Mouse (Mus musculus) left cerebral cortex, adult 11 months (tissue): ENCODE measurements around the gene A830031A19Rik.
A peak's percentile ranks its signal among the peaks of the same experiment; 100 is the strongest.

Experiments used
- DNase-seq: peaks from one replicate; pipeline ENCODE4 v3.0.0; 2022; ENCODE audit warnings: low spot score

A830031A19Rik gene

DNA sequence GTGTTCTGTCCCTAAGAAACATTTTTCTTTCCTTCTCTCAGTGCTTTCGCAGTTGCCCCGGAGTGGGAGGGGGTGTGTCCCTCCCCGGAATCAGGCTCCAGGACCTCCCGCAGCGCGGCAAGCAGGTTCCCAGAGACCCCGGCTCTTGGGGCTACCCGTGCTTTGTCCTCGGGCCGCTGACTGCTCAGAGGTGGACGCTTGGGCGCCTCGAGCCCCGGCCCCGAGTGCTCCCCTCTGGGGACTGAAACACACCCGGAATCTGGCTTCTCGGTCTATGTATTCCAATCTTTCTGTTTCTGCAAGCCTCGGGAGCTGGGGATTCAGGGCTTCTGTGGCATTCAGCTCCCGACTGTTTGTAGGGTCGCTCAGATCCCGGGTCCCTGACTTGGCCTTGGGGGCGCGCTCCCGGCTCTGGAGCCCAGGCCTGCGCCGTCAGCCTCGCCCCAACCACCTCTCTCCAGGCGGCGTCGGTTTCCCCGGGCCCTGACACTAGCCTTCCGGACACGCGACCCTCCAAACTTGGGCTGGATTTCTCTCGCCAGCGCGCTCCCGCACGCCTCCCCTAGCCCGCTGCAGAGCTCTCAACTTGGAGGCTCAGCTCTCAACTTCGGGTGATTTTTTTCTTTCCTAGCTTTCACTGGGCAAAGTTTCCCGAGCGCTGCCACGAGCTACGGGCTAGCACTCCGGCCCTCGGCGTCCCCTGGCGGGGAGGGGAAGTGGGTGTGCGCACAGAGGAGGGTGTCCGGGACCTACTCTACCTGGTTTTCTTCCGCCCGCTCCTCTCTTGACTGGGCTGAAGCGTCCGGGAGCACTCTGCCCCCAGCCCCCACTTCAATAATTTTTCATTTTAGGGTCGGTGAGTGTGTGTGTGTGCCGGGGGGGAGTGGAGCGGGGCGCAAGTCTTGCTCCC lies 2.2 kb upstream of the A830031A19Rik start:
- DNase-seq = no peak

DNA sequence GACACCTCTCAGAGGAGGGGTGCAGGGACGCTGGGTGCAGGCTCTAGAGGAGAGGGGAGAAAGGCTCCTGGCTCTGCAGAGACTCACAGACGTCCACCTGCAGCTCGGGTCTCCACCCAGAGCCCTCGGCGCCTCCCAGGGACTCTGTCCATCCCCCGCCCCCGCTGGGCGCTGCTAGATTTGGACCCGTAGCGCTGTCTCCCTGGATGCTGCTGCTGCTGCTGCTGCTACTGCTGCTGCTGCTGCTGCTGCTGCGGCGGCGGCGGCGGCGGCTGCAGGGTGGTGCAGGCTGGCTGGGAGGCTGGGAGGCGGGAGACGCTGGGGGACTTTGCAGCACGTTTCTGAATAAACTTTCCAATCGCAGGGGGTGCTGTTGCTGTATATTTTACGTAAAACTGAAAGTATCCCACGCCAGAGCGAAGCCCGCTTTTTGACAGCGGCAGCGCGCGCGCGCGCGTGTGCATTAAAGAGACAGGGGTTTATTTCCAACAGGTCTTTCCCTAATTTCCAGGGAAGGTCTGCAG lies 1.3 kb upstream of the A830031A19Rik start:
- DNase-seq = peak; percentile 75

DNA sequence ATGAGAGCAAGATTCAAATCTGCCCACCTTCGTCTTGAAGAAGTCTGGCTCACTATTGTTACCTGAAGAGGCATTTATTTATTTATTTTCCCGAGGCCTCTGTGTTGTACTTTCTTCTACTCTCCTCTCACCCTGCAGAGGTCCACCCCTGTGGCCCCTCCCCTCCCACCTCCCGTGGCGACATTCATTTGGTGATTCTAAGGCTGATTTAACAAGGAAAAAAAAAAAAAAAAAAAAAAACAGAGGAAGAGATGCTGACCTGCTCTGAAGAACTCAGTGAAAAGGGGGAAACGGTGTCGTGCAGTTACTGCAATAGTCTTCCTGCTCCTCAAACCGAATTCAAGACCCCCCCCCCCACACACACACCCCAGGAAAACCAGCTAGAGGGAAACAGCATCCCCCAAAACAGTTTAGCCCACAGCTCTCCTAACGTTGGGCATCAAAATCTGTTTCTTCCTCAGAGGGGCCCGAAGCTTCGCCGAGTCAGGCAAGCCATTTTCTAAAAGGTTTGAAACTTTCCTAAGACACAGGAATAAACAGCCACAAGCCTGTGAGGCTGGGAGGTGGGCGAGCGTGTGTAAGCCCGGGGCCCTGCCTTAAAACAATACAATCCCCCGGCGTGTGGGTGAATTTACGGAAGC lies 752 bp upstream of the A830031A19Rik start:
- no peak for DNase-seq

DNA sequence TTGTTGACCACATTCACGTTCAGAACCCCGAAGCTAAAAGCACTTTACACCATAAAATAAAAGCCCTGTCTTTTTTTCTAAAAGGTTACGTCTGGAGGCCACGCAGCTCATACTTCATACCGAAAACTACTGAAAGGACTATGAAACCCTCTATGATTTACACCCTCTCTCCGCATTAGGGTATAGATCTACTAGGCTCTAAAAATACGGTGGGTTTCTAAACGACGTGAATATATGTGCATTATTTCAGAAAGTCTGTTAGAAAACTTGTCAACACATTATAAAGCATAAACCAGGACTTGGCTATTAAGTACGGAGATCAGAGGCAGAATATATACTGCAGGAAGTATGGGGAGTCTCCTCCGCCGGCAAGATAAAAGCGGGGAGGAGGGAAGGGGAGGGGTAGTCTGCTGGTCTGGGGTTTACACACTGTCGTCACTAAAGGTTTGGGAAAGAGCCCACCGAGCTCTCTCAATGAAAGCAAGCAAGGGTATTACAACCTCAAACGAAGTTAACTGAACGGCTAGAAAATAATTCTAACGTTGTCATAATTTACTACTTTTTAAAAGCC lies 748 bp downstream of the A830031A19Rik start:
- DNase-seq = no peak

DNA sequence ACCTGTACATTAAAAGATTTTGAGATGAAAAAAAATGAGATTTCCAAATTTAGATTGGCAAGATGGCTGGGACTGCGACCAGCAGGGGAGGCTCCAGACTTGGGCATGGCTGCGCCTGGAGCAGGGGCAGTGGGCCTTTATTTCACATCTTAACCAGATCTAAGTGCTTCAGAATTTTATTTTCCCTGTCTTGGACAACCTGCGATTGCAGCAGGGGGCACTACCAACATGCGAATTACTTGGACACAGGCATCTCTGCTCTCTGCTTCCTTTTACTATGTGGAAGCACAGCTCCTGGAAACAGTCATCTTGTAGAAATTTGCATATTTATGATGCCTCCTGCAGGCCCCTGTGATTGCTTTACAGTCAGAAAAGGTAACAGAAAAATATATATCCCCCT lies 9.5 kb downstream of the A830031A19Rik start:
- DNase-seq = no peak

DNA sequence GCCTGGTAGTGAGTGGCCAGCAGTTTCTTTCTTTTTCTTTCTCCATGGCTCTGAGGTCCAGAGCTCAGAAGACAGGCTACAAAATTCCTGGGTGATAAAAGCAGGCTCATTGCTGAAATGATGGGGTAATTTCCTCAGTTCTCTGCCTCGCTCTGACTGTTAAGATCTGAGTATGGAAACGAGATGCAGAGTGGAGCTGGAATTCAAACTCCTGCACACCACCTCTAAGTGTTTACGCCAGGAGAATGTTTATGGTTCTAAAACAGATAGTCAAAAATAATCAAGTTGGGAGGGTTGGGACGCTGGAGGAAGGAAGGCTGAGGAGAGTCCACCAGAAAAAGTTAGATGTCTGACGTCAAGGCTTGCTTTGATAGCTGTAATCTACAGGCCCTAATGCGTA lies 10.6 kb downstream of the A830031A19Rik start:
- no peak for DNase-seq

DNA sequence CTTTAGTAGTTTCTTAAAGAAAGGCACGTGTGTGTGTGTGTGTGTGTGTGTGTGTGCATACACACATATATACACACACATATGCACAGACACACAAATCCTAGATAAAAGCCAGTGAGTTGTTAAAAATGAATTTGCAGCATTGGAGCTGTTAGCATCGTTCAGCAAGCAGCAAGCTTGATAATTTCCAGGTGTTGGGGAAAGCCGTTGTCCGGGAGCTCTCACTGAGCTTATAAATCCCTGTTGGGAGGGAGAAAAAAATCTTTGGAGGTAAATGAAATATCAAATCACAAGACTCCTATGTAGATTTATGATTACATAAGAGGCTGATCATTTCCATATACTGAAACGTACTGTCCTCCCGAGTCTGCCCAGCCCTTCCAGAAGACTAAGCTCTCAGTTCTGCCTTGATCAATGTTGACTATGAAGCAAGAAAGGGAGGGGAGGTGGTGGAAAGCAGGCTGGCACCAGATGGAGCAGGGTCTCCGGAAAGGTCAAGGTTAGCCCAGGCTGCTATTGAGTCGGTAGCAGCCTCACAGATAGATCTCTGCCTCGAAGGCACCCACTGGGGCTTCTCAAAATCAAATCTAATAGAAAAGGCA lies 12.3 kb downstream of the A830031A19Rik start:
- DNase-seq = no peak

DNA sequence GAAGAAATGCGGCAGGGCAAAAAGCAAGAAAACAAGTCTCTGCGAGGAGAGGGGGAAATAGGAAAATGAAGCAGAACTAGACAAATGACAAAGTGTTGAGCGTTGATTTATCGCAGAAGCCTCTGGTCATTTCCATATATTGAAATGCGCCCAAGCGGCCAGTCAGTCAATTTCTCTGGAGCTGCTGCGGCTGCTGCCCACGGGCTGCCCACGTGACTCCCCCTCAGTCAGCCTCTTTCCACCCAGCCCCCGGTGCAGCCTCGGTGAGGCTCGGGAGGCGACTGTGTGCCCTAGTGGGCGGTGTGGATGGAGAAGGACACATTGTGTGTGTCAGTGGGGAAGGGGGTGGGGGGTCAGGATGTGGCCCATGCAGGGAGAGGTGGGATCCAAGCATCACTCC lies 13.0 kb downstream of the A830031A19Rik start:
- DNase-seq = no peak

DNA sequence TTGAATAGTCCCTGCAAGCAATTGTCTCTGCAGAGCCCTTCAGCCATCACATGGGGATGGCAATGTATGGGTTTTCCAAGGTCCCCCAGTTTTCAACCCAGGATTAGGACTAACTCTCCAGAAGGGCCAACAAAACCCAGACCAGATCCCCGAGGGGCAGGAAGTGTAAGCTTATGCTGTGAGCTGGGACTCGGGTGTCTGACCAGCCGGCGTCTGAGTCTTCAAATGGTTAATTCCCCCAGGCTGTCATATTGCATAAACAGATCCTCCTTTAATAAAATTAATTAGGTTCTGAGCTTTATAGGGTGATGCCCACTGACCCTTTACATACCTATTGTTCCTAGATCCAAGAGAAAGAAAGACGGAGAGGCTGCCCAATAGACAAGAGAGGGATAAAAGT lies 14.4 kb downstream of the A830031A19Rik start:
- no peak for DNase-seq

DNA sequence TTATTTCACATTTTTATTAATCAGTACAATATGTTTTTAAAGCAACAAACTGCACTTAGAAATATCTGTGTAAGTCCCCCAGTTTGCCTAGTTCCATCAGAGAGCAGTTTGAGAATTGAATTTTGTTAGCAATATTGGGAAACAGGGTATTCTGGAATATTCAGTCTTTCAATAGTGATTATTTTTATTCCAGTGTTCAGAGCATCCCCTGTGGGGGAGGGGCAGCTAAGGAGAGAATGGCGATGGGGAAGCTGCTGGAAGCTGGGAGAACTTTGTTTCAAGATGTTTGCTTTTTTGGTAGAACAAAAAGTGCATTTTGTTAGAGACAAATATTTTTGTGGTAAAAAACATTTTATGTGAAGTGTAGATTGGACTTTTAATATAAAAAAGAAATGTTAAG lies 15.7 kb downstream of the A830031A19Rik start:
- DNase-seq = no peak

DNA sequence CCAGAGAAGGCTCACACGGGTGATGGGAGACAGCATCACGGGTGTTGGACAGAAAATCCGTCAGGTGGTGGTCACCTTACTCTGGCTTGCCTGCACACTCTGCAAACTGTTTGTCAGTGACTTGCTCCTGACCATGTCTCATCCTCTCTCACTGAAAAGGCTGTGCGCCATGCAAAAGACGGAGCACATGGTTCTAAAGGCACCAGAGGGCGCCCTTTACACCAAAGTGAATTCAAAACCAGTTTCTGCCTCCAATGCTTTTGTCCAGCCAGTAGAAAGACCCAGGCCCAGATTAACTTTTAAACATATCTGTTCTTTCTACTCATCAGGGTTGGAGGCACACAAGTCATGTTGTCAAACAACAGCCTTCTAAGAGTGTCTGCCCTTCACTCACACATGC lies 22.0 kb downstream of the A830031A19Rik start:
- DNase-seq = no peak

DNA sequence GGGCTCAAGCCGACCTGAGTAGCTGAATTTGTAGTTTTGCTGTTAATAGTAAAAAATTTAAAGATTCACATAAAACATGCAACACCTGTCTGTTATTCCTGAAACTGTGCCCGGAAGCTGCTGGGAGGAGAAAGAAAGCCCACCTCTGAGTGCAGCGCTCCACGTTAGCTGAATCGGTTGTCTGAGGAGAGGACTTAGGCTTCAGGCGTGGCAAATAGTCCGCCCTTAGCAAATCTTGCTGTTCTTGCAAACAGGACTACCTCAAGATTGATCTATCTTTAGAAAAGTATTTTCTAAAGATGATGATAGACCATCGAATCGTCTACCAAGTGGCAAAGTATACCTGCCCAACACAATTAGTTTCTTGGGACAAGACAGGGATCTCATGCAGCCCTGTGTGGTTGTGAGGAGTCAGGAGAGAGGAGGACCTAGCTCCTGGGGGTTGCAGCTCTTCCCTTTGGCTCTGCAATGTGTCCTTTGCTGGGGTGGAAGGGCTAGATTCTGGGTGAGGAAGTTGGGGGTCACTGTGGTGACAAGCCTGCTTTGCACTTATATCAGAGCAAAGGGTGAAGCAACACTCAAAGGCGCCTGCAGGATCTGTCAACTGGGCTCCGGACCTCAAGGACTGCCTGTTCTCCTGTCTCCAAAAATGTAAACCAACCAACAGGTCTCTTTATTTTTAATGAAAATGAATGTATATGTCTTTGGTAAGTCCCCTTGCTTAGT lies 24.7 kb downstream of the A830031A19Rik start:
- DNase-seq = no peak

DNA sequence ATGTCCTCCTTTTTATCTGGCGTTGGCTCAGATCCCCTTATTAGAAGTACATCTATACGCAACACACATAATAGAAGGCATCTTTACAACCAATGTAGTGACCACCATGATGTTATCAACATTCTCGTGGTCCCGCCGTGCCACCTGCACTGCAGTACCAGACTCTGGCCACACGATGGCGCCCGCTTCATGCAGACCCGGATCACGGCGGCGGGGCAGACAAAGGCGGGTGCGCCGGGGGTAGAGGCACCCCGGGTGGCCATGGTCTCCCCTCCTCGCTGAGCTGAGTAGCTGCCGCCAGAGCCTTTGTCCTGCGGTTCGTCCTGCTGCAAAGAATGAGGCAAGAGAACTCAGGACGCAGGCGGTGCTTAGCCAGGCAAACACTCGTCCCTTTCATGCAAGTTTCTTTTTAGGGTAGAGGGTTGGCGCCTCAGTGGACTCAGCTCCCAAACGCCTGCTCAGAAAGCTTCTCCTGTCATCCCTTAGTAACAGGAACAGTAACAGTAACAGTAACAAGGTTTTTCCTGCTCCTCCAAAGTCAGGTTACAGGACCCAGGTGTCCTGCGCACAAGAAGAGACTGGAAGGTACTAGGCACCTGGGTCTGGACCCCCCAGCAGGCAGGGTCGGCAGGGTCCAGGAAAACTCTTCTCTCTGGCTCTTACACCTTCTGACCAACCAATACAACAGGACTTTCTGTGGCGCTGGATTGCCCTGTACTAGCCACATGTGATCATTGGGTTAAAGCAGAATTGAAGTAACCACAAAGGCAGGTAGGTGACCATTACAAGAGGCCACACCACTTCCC lies 25.4 kb downstream of the A830031A19Rik start:
- DNase-seq = peak; percentile 67

DNA sequence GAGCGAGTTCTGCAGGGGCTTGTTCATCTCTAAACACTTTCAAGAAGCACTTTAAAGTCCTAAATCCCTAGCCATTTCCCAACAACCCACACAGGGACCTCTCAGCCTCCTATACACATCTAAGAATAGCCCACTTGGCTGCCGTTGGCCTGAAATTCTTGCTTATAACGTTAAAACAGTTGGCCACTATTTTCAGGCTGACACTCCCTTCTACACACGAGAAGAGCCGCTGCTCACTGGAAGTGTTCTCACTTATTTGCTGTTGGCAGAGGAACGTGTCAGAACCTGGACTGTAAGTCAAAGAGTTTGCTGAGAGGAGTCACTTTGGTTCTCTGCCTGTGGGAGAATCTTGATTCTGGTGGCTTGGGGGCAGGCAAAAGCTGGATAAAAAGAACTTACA lies 30.8 kb downstream of the A830031A19Rik start:
- peak; percentile 53 for DNase-seq

DNA sequence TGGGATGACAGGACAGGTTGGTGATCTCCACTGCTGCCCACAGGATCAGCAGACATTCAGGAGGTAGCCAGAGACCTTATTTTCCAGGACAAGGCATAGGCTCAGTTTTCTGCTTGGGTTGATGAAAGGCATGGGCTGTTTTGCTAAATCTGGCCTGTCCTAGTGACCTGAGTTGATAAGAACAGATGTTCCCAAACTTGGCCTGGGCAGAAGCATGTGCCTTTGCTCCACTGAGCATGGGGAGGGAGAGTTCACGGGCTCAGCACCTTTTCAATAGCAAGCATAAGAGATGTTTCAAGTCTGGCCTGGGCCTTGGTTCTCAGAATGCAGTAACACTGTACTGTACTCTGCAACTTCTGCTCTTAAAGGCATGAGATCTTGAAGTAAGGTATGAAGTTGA lies 54.1 kb downstream of the A830031A19Rik start:
- no peak for DNase-seq

DNA sequence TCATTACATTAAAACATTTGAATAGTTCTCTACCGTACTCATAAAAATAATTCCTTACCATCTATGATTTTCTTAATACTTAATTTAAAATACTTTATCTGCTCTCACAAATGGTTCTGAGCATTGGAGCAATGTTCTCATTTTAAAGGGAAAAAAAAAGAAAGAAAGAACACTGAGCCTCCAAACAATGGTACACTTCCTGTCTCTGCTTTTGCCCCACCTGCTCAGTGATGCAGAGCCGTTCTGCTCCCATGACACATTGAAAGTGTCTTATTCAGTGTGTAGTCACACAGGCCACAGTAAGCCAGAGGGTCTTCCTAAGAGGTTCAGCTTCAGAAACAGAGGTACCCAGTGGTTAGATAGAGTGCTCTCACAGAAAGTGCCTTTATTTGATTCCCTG lies 56.1 kb downstream of the A830031A19Rik start:
- no peak for DNase-seq

DNA sequence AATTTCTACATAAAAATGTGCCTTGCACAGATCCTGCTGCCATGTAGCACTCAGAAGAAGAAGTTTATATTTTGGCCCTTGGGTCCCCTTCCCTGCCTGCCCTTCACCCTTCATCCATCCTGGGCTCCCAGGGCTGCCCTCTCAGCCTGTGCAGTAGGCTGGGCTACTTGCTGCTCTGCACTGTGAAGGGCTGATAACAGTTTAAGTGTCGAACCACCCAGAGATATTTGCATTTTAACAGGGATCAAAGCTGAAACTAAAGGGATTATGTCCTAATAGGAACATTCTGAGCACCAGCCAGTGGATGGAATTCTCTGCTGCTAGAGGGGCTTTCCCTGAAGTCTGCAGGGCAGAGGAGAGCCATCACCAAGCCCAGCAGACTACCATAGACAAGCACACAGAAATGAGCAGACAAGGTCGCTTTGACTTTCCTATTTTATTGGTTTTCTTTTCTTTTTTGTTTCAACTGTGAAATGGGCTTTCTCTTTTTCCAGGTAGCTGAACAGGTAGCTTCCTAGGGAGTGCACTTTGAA lies 58.1 kb downstream of the A830031A19Rik start:
- no peak for DNase-seq

DNA sequence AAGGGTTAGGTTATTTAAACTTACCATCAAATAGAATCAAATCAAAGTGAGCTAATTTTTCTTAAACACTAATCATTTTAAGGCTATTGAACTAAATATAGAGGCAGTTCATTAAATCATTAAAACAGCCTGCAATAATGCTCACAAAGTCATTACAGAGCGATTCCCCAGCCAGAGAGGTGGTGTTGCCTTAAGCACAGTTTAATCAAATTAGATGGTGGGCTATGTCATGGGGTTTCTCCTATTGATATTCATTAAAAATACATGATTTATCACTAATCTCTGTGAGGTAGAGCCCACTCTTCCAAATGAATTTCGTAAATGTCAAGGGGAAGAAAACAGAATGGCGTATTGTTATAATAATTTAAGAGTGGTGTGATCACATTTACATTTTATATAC lies 58.8 kb downstream of the A830031A19Rik start:
- DNase-seq = no peak

DNA sequence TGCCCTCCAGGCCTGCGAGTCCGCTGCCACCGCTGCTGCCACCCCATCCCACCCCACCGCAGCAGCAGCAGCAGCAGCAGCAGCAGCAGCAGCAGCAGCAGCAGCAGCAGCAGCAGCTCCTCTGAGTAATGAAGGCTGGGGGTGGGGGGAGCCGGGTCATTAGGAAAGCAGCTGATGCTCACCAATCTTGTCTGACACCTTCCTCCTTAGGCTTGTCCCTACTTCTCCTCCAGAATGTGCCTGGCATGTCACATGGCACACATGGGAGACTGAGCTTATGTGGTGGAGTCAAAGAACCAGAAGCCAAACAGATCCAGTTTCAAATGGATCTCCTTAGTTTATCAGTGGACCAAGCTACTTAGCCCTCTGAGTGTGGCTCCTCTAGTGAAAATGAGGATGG lies 60.2 kb downstream of the A830031A19Rik start:
- no peak for DNase-seq

DNA sequence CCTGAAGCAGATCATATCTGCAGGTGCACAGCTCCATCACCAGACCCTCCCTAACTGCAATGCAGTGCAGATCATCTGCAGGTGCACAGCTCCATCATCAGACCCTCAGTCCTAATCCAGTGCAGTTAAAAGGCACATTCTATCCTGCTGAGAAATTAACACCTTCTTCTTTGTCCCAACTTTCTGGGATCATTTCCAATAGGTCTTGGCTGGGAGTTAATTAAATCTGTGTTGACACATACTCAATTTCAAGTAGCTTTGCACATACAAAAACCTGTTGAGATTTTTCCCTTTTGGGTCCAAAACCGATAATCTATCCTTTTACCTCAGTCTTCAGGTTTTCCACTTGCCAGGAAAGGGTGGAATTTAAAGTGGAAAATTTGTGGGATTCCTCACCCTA lies 62.6 kb downstream of the A830031A19Rik start:
- no peak for DNase-seq

DNA sequence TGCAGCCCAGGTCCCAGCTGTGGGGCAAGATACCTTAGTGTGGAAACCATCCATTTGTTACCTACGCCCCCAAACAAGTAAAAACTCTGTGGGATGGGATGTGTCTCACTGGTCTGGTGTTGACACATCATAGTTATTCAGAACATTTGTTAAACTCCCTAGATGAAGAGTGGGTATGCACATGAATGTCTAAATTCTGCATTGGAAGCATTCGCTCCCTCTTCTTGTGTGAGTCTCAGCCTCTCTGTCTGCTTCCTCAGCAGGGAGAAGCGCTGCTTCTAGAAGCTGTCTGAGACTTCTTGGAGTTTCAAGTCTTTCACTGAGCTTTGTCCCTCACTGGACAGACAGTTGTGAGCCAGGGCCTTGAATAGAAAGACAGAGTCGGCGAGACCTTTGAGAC lies 65.9 kb downstream of the A830031A19Rik start:
- no peak for DNase-seq
